ENCODE assay signal across 40 mouse cellular contexts in the genomic region with DNA sequence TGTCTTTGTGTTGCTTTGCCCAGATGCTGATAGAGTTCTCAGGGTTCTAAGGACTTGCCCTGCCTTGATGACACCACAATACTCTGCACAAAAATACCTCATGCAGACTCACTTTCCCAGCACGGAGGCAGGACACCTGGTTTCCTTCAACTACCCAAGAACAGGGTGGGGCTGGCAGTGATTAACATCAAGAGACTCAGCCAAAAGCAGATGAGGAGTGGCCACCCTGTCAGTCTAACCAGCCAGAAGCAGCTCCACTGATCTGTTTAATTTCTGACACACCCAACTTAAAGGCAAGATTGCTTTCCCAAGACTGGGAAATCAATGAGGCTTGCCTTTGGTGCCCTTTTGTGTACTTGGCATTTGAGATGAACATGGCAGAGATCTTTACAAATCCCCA. TPM values are rescaled to one million over a fixed set of nuclear protein-coding genes. Genes with fewer than 3 reads are reported as not detected.
DNase-seq lines count a peak whose midpoint lies in the region; ATAC-seq and TF ChIP-seq lines count a peak whose summit lies in the region.
"Had no signal": no experiment of that assay in that cellular context is flagged by ENCODE, and none has a peak within 500 bp of the region (broad histone marks: within the 10 kb centered on the region; RNA-seq: fewer than 3 reads in every experiment).

No protein-coding gene starts in this region.

- H3K4me1 ChIP-seq in midbrain, embryonic 11.5 days (ENCODE audit: control insufficient read depth, insufficient read depth, low read length), result no peaks in the 10 kb centered on the region
- peaks cover 7% of the 10 kb centered on the region for H3K4me1 ChIP-seq in midbrain, embryonic 10.5 days
- H3K4me1 ChIP-seq in small intestine, adult 2 months (ENCODE audit: control insufficient read depth, insufficient read depth, insufficient read length, low read length), result peaks cover 25% of the 10 kb centered on the region; the same call in 1 of the 2 replicates
- no peaks in the 10 kb centered on the region for H3K4me1 ChIP-seq in cerebellum, adult 2 months (ENCODE audit: control insufficient read depth, insufficient read depth, low read length)

- DNase-seq in midbrain, embryonic 11.5 days (ENCODE audit: low spot score, missing footprints), result peak; percentile 77
- no peak for DNase-seq in midbrain, embryonic 10.5 days (ENCODE audit: low spot score)
- DNase-seq in R1 (ENCODE audit: low read depth, low spot score), result peak; percentile 25
- DNase-seq in cerebellum, postnatal 14 days, result no peak
- no peak for DNase-seq in gastrocnemius, postnatal 25 days
- DNase-seq in cerebellum, adult 2 months, result no peak
- DNase-seq: adrenal gland, adult 2 months; adrenal gland, postnatal 36 days; B cell, adult 2 months; cerebellum, adult 18-20 months; cerebellum, postnatal 25 days; embryo, embryonic 11 days; forebrain, postnatal 0 days; gastrocnemius, postnatal 10 days; heart, postnatal 36 days; kidney, adult 11 months; kidney, postnatal 14 days; liver, embryonic 13.5 days; lung, adult 2 months; lung, postnatal 10 days; right cerebral cortex, postnatal 25 days; thymus, postnatal 14 days had no signal

- H3K9ac ChIP-seq in midbrain, embryonic 11.5 days (ENCODE audit: low read length), result no peak overlapping the region
- H3K9ac ChIP-seq: embryonic facial prominence, embryonic 13.5 days; forebrain, postnatal 0 days; hindbrain, embryonic 12.5 days; limb, embryonic 12.5 days; liver, embryonic 13.5 days had no signal

- H3K27ac ChIP-seq in midbrain, embryonic 11.5 days (ENCODE audit: low read depth, low read length), result no peak overlapping the region
- H3K27ac ChIP-seq in midbrain, embryonic 10.5 days (replicated peaks), result no peak overlapping the region
- H3K27ac ChIP-seq in small intestine, adult 2 months (ENCODE audit: insufficient read depth, low read depth, low read length), result peak overlapping the region; percentile 98
- no peak overlapping the region for H3K27ac ChIP-seq in cerebellum, adult 2 months (ENCODE audit: insufficient read depth, low read length)
- H3K27ac ChIP-seq: embryonic facial prominence, embryonic 13.5 days; heart, embryonic 10.5 days; hindbrain, embryonic 12.5 days; hindbrain, postnatal 0 days; left cerebral cortex, adult 2 months; limb, embryonic 12.5 days; macrophage had no signal

- WGBS in midbrain, embryonic 11.5 days, result 85% methylated on average over 1 of the region's 1 CpGs
- 84% methylated on average over 1 of the region's 1 CpGs for WGBS in midbrain, embryonic 10.5 days
- 10% methylated on average over 1 of the region's 1 CpGs for WGBS in small intestine, adult 2 months
- WGBS in cerebellum, adult 2 months, result 79% methylated on average over 1 of the region's 1 CpGs

- H3K4me3 ChIP-seq in midbrain, embryonic 11.5 days (ENCODE audit: low read depth, low read length), result no peak overlapping the region
- no peak overlapping the region for H3K4me3 ChIP-seq in midbrain, embryonic 10.5 days
- H3K4me3 ChIP-seq in small intestine, adult 2 months (ENCODE audit: low read depth, low read length), result peak overlapping the region; percentile 36; the same call in 1 of the 2 replicates
- no peak overlapping the region for H3K4me3 ChIP-seq in cerebellum, adult 2 months (replicated peaks; ENCODE audit: insufficient read depth, low read depth, low read length)
- H3K4me3 ChIP-seq: embryonic facial prominence, embryonic 13.5 days; erythroblast, embryonic 14.5 days; heart, embryonic 10.5 days; hindbrain, embryonic 12.5 days; left cerebral cortex, adult 2 months; limb, embryonic 12.5 days; liver, embryonic 13.5 days had no signal

- TF ChIP-seq CTCF in small intestine, adult 2 months (IDR thresholded peaks at IDR 0.05; ENCODE audit: extremely low read depth, insufficient read length, insufficient replicate concordance, low read depth, low read length), result no peak
- no peak for TF ChIP-seq CTCF in cerebellum, adult 2 months (IDR thresholded peaks at IDR 0.05; ENCODE audit: borderline replicate concordance, insufficient read depth, low read depth, low read length)

- no peak for ATAC-seq in midbrain, embryonic 11.5 days (ENCODE audit: low FRiP score)
- ATAC-seq: activated CD4-positive, CD25-positive, alpha-beta regulatory T cell, adult 4 months; forebrain, postnatal 0 days; hindbrain, postnatal 0 days; midbrain, embryonic 16.5 days had no signal

- no peak for TF ChIP-seq POLR2A in small intestine, adult 2 months (IDR thresholded peaks at IDR 0.05; ENCODE audit: low read depth, low read length)
- no peak for TF ChIP-seq POLR2A in cerebellum, adult 2 months (IDR thresholded peaks at IDR 0.05; ENCODE audit: borderline replicate concordance, insufficient read depth, low read length)

- no peaks in the 10 kb centered on the region for H3K27me3 ChIP-seq in midbrain, embryonic 11.5 days (ENCODE audit: control insufficient read depth, insufficient read depth, low read length)
- no peaks in the 10 kb centered on the region for H3K27me3 ChIP-seq in midbrain, embryonic 10.5 days (ENCODE audit: low read depth, poor library complexity, severe bottlenecking)
- H3K27me3 ChIP-seq in small intestine, adult 2 months (ENCODE audit: control insufficient read depth, insufficient read depth, low read length), result no peaks in the 10 kb centered on the region
- no peaks in the 10 kb centered on the region for H3K27me3 ChIP-seq in cerebellum, adult 2 months (ENCODE audit: control insufficient read depth, insufficient read depth, low read length)
- H3K27me3 ChIP-seq: embryonic facial prominence, embryonic 13.5 days; hindbrain, embryonic 12.5 days; limb, embryonic 12.5 days; liver, embryonic 13.5 days had no signal

- H3K4me2 ChIP-seq in midbrain, embryonic 11.5 days, result no peak overlapping the region
- H3K4me2 ChIP-seq: embryonic facial prominence, embryonic 13.5 days; hindbrain, embryonic 12.5 days; limb, embryonic 12.5 days; liver, embryonic 13.5 days had no signal

- H3K36me3 ChIP-seq in midbrain, embryonic 11.5 days (ENCODE audit: control insufficient read depth, insufficient read depth, low read length), result no peaks in the 10 kb centered on the region
- H3K36me3 ChIP-seq in midbrain, embryonic 10.5 days, result no peaks in the 10 kb centered on the region
- H3K36me3 ChIP-seq in small intestine, adult 2 months (ENCODE audit: control insufficient read depth, insufficient read depth, low read length), result peaks cover 14% of the 10 kb centered on the region; the same call in 1 of the 2 replicates
- H3K36me3 ChIP-seq: embryonic facial prominence, embryonic 13.5 days; heart, embryonic 10.5 days; hindbrain, embryonic 12.5 days; limb, embryonic 12.5 days; liver, embryonic 13.5 days had no signal

- no peaks in the 10 kb centered on the region for H3K9me3 ChIP-seq in midbrain, embryonic 11.5 days (ENCODE audit: control insufficient read depth, low read length)
- H3K9me3 ChIP-seq in midbrain, embryonic 10.5 days (replicated peaks), result no peaks in the 10 kb centered on the region
- H3K9me3 ChIP-seq: embryonic facial prominence, embryonic 13.5 days; heart, embryonic 10.5 days; hindbrain, embryonic 12.5 days; limb, embryonic 12.5 days; liver, embryonic 13.5 days had no signal

RNA-seq across cellular contexts. Expression of gene Rbp2, which starts 6.9 kb away (rescaled TPM):
- 0.48 and 0.69 TPM in 2 replicates for polyA plus RNA-seq in midbrain, embryonic 11.5 days (2014; fragmentation: Nextera tagmentation; extraction: Ambion mirVana)
- polyA plus RNA-seq in midbrain, embryonic 10.5 days (2016; fragmentation: Nextera tagmentation; extraction: Ambion mirVana), result 0.50 and 1.1 TPM in 2 replicates
- polyA plus RNA-seq in small intestine, adult 2 months (2012; rRNA removed), result 341 and 589 TPM in 2 replicates
- not detected for total RNA-seq in gastrocnemius, postnatal 25 days (2021)
- polyA plus RNA-seq in cerebellum, adult 2 months (2012; rRNA removed), result 0.29 TPM in 1 of 2 replicates, not detected in the other
- total RNA-seq: adrenal gland, adult 2 months; adrenal gland, postnatal 36 days; ES-E14; gastrocnemius, postnatal 10 days; granulocyte monocyte progenitor cell, adult 5-6 weeks; heart, postnatal 36 days; layer of hippocampus, postnatal 14 days; left cerebral cortex, adult 2 months; left cerebral cortex, postnatal 25 days; neutrophil, adult 5-6 weeks had no signal
- polyA plus RNA-seq: activated CD4-positive, CD25-positive, alpha-beta regulatory T cell, adult 4 months; adrenal gland, adult 2 months; erythroblast, embryonic 14.5 days; forebrain, embryonic 11.5 days; limb, embryonic 12.5 days; macrophage; midbrain, embryonic 16.5 days; spleen, adult 2 months had no signal

Comparison
In these comparisons a context has a peak if more than half of its experiments do, and no peak if none do; other contexts are left out.
1. DNase-seq: peak in midbrain, embryonic 11.5 days (single experiment) and R1 (single experiment); none in midbrain, embryonic 10.5 days (single experiment), cerebellum, postnatal 14 days (0 of 2), gastrocnemius, postnatal 25 days (single experiment) and cerebellum, adult 2 months (0 of 2).
2. RNA of gene Rbp2, which starts 6.9 kb away (polyA plus RNA-seq): 341 to 589 TPM in small intestine, adult 2 months; 0.50 to 1.1 TPM in midbrain, embryonic 10.5 days, 0.48 to 0.69 TPM in midbrain, embryonic 11.5 days and 0.29 TPM in cerebellum, adult 2 months; every median in the first group is over 100 times any median in the second.